Mouse (Mus musculus) cerebellum, adult 8-10 months (tissue): ENCODE data around the gene Mphosph6.

Experiments used
- DNase-seq: peaks from one replicate; pipeline ENCODE4 v3.0.0; 2022

The Mphosph6 gene

GRCm38 (mm10) chr8:117765947-117766346 is 35.8 kb downstream of the Mphosph6 start:
- DNase-seq: no peak

- no peak for DNase-seq
These were observed 37.1 kb downstream of the Mphosph6 start for GRCm38 (mm10) chr8:117764625-117765024.

- no peak for DNase-seq
These were observed 39.0 kb downstream of the Mphosph6 start for GRCm38 (mm10) chr8:117762776-117763175.

GRCm38 (mm10) chr8:117757900-117758299 is 43.8 kb downstream of the Mphosph6 start:
- no peak for DNase-seq

DNA sequence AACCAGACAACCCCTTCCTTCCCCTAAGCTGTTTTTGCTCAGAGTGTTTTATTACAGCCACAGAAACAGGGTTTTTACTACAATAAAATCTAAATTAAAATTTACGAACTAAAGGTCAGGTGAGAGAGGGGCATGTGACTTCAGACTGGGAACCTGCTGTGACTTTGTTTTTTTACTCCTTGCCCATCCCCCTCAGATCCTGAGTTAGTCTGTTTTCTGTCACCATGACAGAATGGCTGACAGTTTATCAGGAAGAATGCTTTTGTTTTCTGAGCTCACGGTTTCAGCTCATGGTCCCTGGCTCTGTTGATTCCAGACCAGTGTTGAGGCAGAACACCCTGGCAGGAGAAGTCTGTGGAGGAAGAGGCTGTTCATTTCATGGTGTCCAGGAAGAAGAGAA is 52.3 kb downstream of the Mphosph6 start:
- DNase-seq: no peak

DNA sequence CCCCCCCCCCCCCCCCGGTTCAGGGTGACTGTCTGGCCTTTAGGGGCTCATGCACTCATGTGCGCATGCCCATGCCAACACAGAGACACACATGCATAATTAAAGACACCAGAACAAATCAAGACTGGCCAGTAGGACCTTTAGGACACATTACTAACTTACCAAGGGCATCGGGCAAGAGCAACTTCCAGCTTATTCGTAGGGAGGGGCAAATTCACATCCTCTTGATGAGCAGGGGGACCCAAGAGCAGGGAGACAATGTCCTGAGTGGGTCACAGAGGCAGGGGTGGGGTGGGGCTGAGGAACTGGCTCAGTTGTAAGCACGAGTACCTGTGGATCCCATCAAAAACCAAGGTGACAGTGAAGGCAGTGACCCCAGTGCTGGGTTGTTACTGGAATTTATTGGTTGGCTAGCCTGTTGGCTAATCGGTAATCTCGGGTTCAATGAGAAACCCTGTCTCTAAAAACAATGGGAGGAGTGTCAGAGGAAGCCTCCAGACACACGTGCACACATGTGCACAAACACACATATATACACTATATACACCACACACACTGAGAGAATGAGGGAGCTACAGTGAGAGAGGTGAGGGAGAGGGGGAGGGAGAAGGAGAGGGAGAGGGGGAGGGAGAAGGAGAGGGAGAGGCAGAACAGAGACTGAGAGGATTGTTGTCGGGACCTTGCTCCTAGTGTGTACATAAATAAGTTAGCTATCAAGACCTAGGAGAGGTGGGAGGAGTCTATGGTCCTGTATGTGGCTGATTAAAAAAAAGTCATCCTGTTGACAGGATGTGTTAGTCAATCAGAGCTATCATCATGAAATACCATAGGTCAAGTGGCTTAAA is 53.6 kb downstream of the Mphosph6 start:
- DNase-seq: no peak

GRCm38 (mm10) chr8:117747428-117747827 is 54.3 kb downstream of the Mphosph6 start:
- DNase-seq: no peak

DNA sequence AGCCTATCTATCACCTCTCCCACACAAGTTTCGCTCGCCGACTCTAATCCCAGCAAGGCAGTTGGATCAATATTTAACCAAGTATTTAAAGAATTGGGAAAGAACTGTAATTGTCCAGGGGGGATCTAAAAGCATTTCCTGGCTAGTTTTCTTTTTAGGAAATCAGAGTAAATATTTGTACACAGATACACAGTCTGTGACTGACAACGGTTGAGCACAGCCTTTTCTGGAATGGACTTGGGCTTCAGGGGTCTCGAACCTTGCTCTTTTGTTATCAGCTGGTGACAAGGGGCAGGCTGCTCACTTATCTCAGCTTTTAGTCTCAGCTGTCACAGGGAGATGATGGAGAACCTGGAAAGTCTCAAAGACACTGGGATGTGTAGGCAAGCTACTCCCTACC is 55.1 kb downstream of the Mphosph6 start:
- DNase-seq: no peak

DNA sequence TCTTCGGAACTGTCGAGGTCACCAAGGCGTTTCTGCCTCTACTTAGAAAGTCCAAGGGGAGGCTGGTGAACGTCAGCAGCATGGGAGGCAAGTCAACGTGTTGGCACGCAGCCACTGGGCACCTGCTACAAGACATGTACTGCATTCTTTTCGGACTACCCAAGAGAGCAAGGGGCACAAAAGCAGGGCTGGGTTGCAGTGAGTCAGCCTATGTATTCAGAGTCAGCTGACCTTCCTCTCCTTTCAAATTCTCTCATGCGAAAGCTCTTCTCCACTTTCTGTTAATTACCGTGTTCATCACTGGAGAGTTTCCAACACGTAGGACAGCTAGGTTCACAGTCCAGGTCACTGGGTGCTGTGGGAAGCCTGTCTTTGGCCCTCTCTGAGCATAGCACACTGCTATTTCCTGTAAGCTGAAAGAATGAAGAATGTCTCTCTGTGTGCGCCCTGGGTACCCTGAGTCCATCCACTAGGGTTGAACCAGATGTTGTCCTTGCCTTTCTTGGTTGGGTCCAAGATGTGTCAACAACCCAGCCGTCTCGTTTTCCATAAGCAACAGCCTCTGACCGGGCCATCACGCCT is 59.2 kb downstream of the Mphosph6 start:
- no peak for DNase-seq
